ENCODE assay signal across 17 mouse cellular contexts in genomic region chr11:57720076-57720475, GRCm38 (mm10).
DNase-seq lines count a peak whose midpoint lies in the region; ATAC-seq and TF ChIP-seq lines count a peak whose summit lies in the region.
"Had no signal": no experiment of that assay in that cellular context is flagged by ENCODE, and none has a peak within 500 bp of the region (broad histone marks: within the 10 kb centered on the region; RNA-seq: fewer than 3 reads in every experiment).

No protein-coding gene starts in this region.

- no peak overlapping the region for H3K27ac ChIP-seq in lung, postnatal 0 days (ENCODE audit: low read length)
- peak overlapping the region; percentile 28; the same call in 1 of the 2 replicates for H3K27ac ChIP-seq in embryonic facial prominence, embryonic 15.5 days (replicated peaks)
- H3K27ac ChIP-seq in limb, embryonic 10.5 days = peak overlapping the region; percentile 72
- H3K27ac ChIP-seq in stomach, postnatal 0 days (replicated peaks) = no peak overlapping the region
- H3K27ac ChIP-seq: heart, embryonic 15.5 days had no signal

- no peaks in the 10 kb centered on the region for H3K4me1 ChIP-seq in lung, postnatal 0 days (ENCODE audit: insufficient read depth, low read depth, low read length)
- peaks cover 10% of the 10 kb centered on the region for H3K4me1 ChIP-seq in embryonic facial prominence, embryonic 15.5 days
- H3K4me1 ChIP-seq in limb, embryonic 10.5 days = peaks cover 30% of the 10 kb centered on the region
- H3K4me1 ChIP-seq in stomach, postnatal 0 days (replicated peaks; ENCODE audit: control insufficient read depth, insufficient read depth) = 0 out of 2 replicates have a peak, but pooled peaks cover 2% of the 10 kb centered on the region

- no peak for DNase-seq in lung, postnatal 0 days (ENCODE audit: low spot score)
- DNase-seq in lung, postnatal 25 days (ENCODE audit: low spot score) = no peak
- DNase-seq in limb, embryonic 10.5 days (ENCODE audit: low spot score) = no peak
- no peak for DNase-seq in stomach, postnatal 0 days (ENCODE audit: low spot score)
- DNase-seq in yolk sac, embryonic 10.5 days (ENCODE audit: low spot score) = no peak
- DNase-seq in embryo, embryonic 9.5 days (ENCODE audit: extremely low spot score) = no peak
- DNase-seq: adrenal gland, adult 8-10 months; cerebellum, postnatal 14 days; kidney, adult 18-20 months; kidney, postnatal 36 days; liver; lung, adult 2 months; right cerebral cortex, postnatal 25 days; thymus, adult 2 months had no signal

- TF ChIP-seq EP300 in lung, postnatal 0 days (IDR thresholded peaks at IDR 0.05) = no peak
- TF ChIP-seq EP300 in stomach, postnatal 0 days (optimal IDR thresholded peaks at IDR 0.05) = no peak

- H3K9ac ChIP-seq in lung, postnatal 0 days (replicated peaks; ENCODE audit: low read depth) = no peak overlapping the region
- no peak overlapping the region for H3K9ac ChIP-seq in embryonic facial prominence, embryonic 15.5 days
- no peak overlapping the region for H3K9ac ChIP-seq in stomach, postnatal 0 days (ENCODE audit: low read length)
- H3K9ac ChIP-seq: heart, embryonic 15.5 days had no signal

- no peak overlapping the region for H3K4me3 ChIP-seq in lung, postnatal 0 days (ENCODE audit: low read depth, low read length)
- H3K4me3 ChIP-seq in embryonic facial prominence, embryonic 15.5 days (replicated peaks) = no peak overlapping the region
- H3K4me3 ChIP-seq in limb, embryonic 10.5 days = no peak overlapping the region
- no peak overlapping the region for H3K4me3 ChIP-seq in stomach, postnatal 0 days (ENCODE audit: low read depth, low read length)
- H3K4me3 ChIP-seq: heart, embryonic 15.5 days had no signal

- H3K4me2 ChIP-seq in lung, postnatal 0 days (replicated peaks; ENCODE audit: low read depth, low read length) = no peak overlapping the region
- H3K4me2 ChIP-seq in embryonic facial prominence, embryonic 15.5 days (replicated peaks) = no peak overlapping the region
- no peak overlapping the region for H3K4me2 ChIP-seq in stomach, postnatal 0 days (replicated peaks; ENCODE audit: low read depth)
- H3K4me2 ChIP-seq: heart, embryonic 15.5 days had no signal

- ATAC-seq in lung, postnatal 0 days = peak; percentile 8; the same call in 1 of the 2 replicates
- ATAC-seq in embryonic facial prominence, embryonic 15.5 days (ENCODE audit: insufficient number of reproducible peaks, low FRiP score, low TSS enrichment, low read depth) = no peak
- ATAC-seq in stomach, postnatal 0 days (ENCODE audit: low FRiP score, low TSS enrichment) = 0 out of 2 replicates have a peak, but pooled peaks have one; percentile 3
- ATAC-seq in cerebellum, adult (ENCODE audit: insufficient number of reproducible peaks, low FRiP score, low TSS enrichment) = no peak

- no peaks in the 10 kb centered on the region for H3K27me3 ChIP-seq in lung, postnatal 0 days (replicated peaks; ENCODE audit: insufficient read depth, low read length)
- H3K27me3 ChIP-seq in embryonic facial prominence, embryonic 15.5 days = no peaks in the 10 kb centered on the region
- no peaks in the 10 kb centered on the region for H3K27me3 ChIP-seq in limb, embryonic 10.5 days (ENCODE audit: low read depth, poor library complexity, severe bottlenecking)
- no peaks in the 10 kb centered on the region for H3K27me3 ChIP-seq in stomach, postnatal 0 days (ENCODE audit: control insufficient read depth, insufficient read depth, low read length)
- H3K27me3 ChIP-seq: heart, embryonic 15.5 days had no signal

- WGBS in lung, postnatal 0 days = 49% methylated on average over 6 of the region's 6 CpGs
- WGBS in embryonic facial prominence, embryonic 15.5 days = 56% methylated on average over 6 of the region's 6 CpGs
- WGBS in limb, embryonic 10.5 days = 85% methylated on average over 6 of the region's 6 CpGs
- WGBS in stomach, postnatal 0 days = 45% methylated on average over 6 of the region's 6 CpGs

- no peaks in the 10 kb centered on the region for H3K9me3 ChIP-seq in lung, postnatal 0 days (ENCODE audit: low read length)
- H3K9me3 ChIP-seq in embryonic facial prominence, embryonic 15.5 days (replicated peaks) = no peaks in the 10 kb centered on the region
- H3K9me3 ChIP-seq in limb, embryonic 10.5 days (replicated peaks) = no peaks in the 10 kb centered on the region
- H3K9me3 ChIP-seq in stomach, postnatal 0 days (ENCODE audit: control insufficient read depth, low read length) = no peaks in the 10 kb centered on the region
- H3K9me3 ChIP-seq: heart, embryonic 15.5 days had no signal

- no peak for TF ChIP-seq CTCF in lung, postnatal 0 days (IDR thresholded peaks at IDR 0.05)
- no peak for TF ChIP-seq CTCF in stomach, postnatal 0 days (IDR thresholded peaks at IDR 0.05; ENCODE audit: low read depth)

- H3K36me3 ChIP-seq in lung, postnatal 0 days (ENCODE audit: insufficient read depth, low read length) = no peaks in the 10 kb centered on the region
- H3K36me3 ChIP-seq in embryonic facial prominence, embryonic 15.5 days = 0 out of 2 replicates have a peak, but pooled peaks cover 6% of the 10 kb centered on the region
- peaks cover 9% of the 10 kb centered on the region for H3K36me3 ChIP-seq in limb, embryonic 10.5 days
- no peaks in the 10 kb centered on the region for H3K36me3 ChIP-seq in stomach, postnatal 0 days (ENCODE audit: control insufficient read depth, insufficient read depth, low read length)
- H3K36me3 ChIP-seq: heart, embryonic 15.5 days had no signal

Comparison
In these comparisons a context has a peak if more than half of its experiments do, and no peak if none do; other contexts are left out.
1. ATAC-seq: peak in lung, postnatal 0 days (single experiment) and stomach, postnatal 0 days (single experiment); none in embryonic facial prominence, embryonic 15.5 days (single experiment) and cerebellum, adult (single experiment).
2. H3K27ac ChIP-seq: peak in embryonic facial prominence, embryonic 15.5 days (single experiment) and limb, embryonic 10.5 days (single experiment); none in lung, postnatal 0 days (single experiment) and stomach, postnatal 0 days (single experiment).